Mouse (Mus musculus): ENCODE data around the gene Myh10.

DNA sequence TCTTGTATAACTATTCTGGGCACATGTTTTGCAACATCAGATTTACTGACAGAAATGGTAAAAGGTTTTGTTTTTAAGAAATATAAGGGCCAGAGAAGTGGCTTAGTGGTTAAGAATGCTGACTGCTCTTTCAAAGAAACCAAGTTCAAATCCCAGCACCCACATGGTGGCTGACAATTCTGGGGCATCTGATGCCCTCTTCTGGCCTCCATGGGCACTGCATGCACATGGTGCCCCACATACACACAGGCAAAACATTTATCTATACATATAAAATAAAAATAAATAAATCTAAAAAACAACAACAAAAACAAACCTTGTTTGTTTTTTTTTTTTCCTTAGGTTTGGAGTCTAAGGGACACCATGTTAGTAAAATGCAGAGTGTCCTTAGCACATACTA lies 32.8 kb downstream of the Myh10 start:
- TF ChIP-seq CTCF (IDR thresholded peaks at IDR 0.05; ENCODE audit: borderline replicate concordance, control insufficient read depth, extremely low read depth, insufficient read depth, low read length, poor library complexity) (no peak), POLR2A (IDR thresholded peaks at IDR 0.05; ENCODE audit: control insufficient read depth, extremely low read depth, insufficient read depth, low read length, poor library complexity) (no peak)

All from thymus, adult 2 months (tissue).